Mouse (Mus musculus) hindbrain, postnatal 0 days (tissue): Measurements from ENCODE around the gene Prss50. TPM values are rescaled to one million over a fixed set of nuclear protein-coding genes. Genes with fewer than 3 reads are reported as not detected.

ENCODE experiments used
- ATAC-seq: fragments of 200-750 bp; cut with Nextera tagmentation; 2 replicates; pipeline ENCODE4 v1.8.0; 2017; ENCODE audit warnings: mild to moderate bottlenecking, moderate TSS enrichment, moderate library complexity
- DNase-seq: peaks from one replicate; pipeline ENCODE4 v3.0.0-alpha.2; 2015; ENCODE audit warnings: low spot score
- H3K27ac ChIP-seq: fragments of 300-500 bp; sonication (generic); 2 replicates; pipeline ENCODE4 v1.5.1; 2014; ENCODE audit warnings: mild to moderate bottlenecking
- H3K27me3 ChIP-seq: fragments of 300-500 bp; sonication (generic); 2 replicates; pipeline ENCODE4 v1.6.1; 2014; ENCODE audit warnings: low read length, mixed read lengths; ENCODE audit not compliant: insufficient read depth
- H3K36me3 ChIP-seq: fragments of 300-500 bp; sonication (generic); 2 replicates; pipeline ENCODE4 v1.6.1; 2014; ENCODE audit warnings: low read length, mixed read lengths; ENCODE audit not compliant: insufficient read depth
- H3K4me1 ChIP-seq: fragments of 300-500 bp; sonication (generic); 2 replicates; pipeline ENCODE4 v1.6.1; 2014; ENCODE audit warnings: antibody characterized with exemption, low read length, mixed read lengths; ENCODE audit not compliant: insufficient read depth
- H3K4me2 ChIP-seq: fragments of 300-500 bp; sonication (generic); 2 replicates; pipeline ENCODE4 v1.6.1; 2014; ENCODE audit warnings: low read depth, mild to moderate bottlenecking, low read length, moderate library complexity, mixed read lengths
- H3K4me3 ChIP-seq: fragments of 300-500 bp; sonication (generic); 2 replicates; pipeline ENCODE4 v1.5.1; 2014; ENCODE audit warnings: low read length
- H3K9ac ChIP-seq: fragments of 300-500 bp; sonication (generic); replicated peaks from 2 replicates; pipeline ENCODE4 v1.6.1; 2014; ENCODE audit warnings: mild to moderate bottlenecking, low read length, moderate library complexity, mixed read lengths
- H3K9me3 ChIP-seq: fragments of 300-500 bp; sonication (generic); 2 replicates; pipeline ENCODE4 v1.6.1; 2016; ENCODE audit warnings: low read length, mixed read lengths
- CTCF ChIP-seq: IDR thresholded peaks from 2 replicates; pipeline ENCODE4 v1.5.1; 2016; ENCODE audit warnings: antibody characterized with exemption, control low read depth, low read depth
- WGBS: fragments of 180-500 bp; shearing (Covaris S2); extraction: QIAGEN DNeasy Blood & Tissue Kit; methylation state at CpG from one replicate; pipeline ENCODE4 v1.1.7; 2014; 5-methylcytosine and 5-hydroxymethylcytosine counted together
- polyA plus RNA-seq: library from polyadenylated mRNA; unstranded; fragments of >200 nt; fragmentation: Nextera tagmentation; extraction: Ambion mirVana; gene quantifications from 2 replicates; pipeline ENCODE4 v1.2.1, GENCODE M21; 2015
- total RNA-seq: library from RNA; depleted of rRNA; stranded (reverse); fragments of >200 nt; gene quantifications from 2 replicates; pipeline ENCODE4 v1.2.3, GENCODE M21; 2014

Prss50 gene
- total and polyA plus RNA-seq, 2 experiments from 2014 or later, result 1.2 to 1.7 TPM

GRCm38 (mm10) chr9:110879998-110880561 lies 22.3 kb downstream of the Prss50 start, which contains the start of gene Tmie:
Tmie (minus strand) TSS chr9:110880113.
- no peaks in the 10 kb centered on the region for H3K36me3 ChIP-seq
- no peak for TF ChIP-seq CTCF
- peak; percentile 55 for ATAC-seq
- no peaks in the 10 kb centered on the region for H3K27me3 ChIP-seq
- peak; percentile 69 for DNase-seq
- no peaks in the 10 kb centered on the region for H3K9me3 ChIP-seq
- H3K27ac ChIP-seq, result peak within 1 kb of the TSS; percentile 81
- peak within 1 kb of the TSS; percentile 58 for H3K9ac ChIP-seq
- peaks cover 11% of the 10 kb centered on the region for H3K4me1 ChIP-seq
- 2% methylated on average over 47 of the region's 57 CpGs for WGBS
- H3K4me2 ChIP-seq, result peak within 1 kb of the TSS; percentile 93
- peak within 1 kb of the TSS; percentile 58 for H3K4me3 ChIP-seq

GRCm38 (mm10) chr9:110880772-110881171 lies 23.0 kb downstream of the Prss50 start:
- DNase-seq (no peak), ATAC-seq (no peak)
- no peaks in the 10 kb centered on the region for H3K9me3 ChIP-seq
- H3K4me1 ChIP-seq, result peaks cover 7% of the 10 kb centered on the region; the same call in 1 of the 2 replicates
- H3K27me3 ChIP-seq, result no peaks in the 10 kb centered on the region
- no peaks in the 10 kb centered on the region for H3K36me3 ChIP-seq
- H3K4me3 ChIP-seq, result peak overlapping the region; percentile 58
- no peak for TF ChIP-seq CTCF
- WGBS, result 71% methylated on average over 4 of the region's 4 CpGs
- H3K9ac ChIP-seq, result peak overlapping the region; percentile 58
- 0 out of 2 replicates have a peak overlapping the region, but pooled peaks have one; percentile 81 for H3K27ac ChIP-seq
- H3K4me2 ChIP-seq, result peak overlapping the region; percentile 93

GRCm38 (mm10) chr9:110881953-110882352 lies 24.2 kb downstream of the Prss50 start:
- Histone ChIP-seq H3K4me3 (no peak overlapping the region), H3K36me3 (no peaks in the 10 kb centered on the region), H3K4me2 (0 out of 2 replicates have a peak overlapping the region, but pooled peaks have one; percentile 5), H3K9ac (no peak overlapping the region), H3K27me3 (no peaks in the 10 kb centered on the region), H3K4me1 (peaks cover 7% of the 10 kb centered on the region; the same call in 1 of the 2 replicates), H3K27ac (no peak overlapping the region), H3K9me3 (no peaks in the 10 kb centered on the region)
- 79% methylated on average over 7 of the region's 7 CpGs for WGBS
- no peak for ATAC-seq
- TF ChIP-seq CTCF, result no peak
- DNase-seq, result no peak

- H3K4me2 ChIP-seq, result no peak overlapping the region
- no peak overlapping the region for H3K9ac ChIP-seq
- ATAC-seq (no peak), DNase-seq (no peak)
- H3K27me3 ChIP-seq, result no peaks in the 10 kb centered on the region
- no peaks in the 10 kb centered on the region for H3K36me3 ChIP-seq
- H3K4me1 ChIP-seq, result no peaks in the 10 kb centered on the region
- H3K4me3 ChIP-seq, result no peak overlapping the region
- WGBS, result 65% methylated on average over 9 of the region's 9 CpGs
- TF ChIP-seq CTCF, result no peak
- H3K27ac ChIP-seq, result no peak overlapping the region
- H3K9me3 ChIP-seq, result no peaks in the 10 kb centered on the region
These were observed 29.9 kb downstream of the Prss50 start for GRCm38 (mm10) chr9:110887388-110888303.

GRCm38 (mm10) chr9:110888935-110889334 lies 31.2 kb downstream of the Prss50 start:
- TF ChIP-seq CTCF, result no peak
- Histone ChIP-seq H3K4me1 (no peaks in the 10 kb centered on the region), H3K4me2 (no peak overlapping the region), H3K36me3 (no peaks in the 10 kb centered on the region), H3K9me3 (no peaks in the 10 kb centered on the region), H3K9ac (no peak overlapping the region), H3K27ac (no peak overlapping the region), H3K27me3 (no peaks in the 10 kb centered on the region), H3K4me3 (no peak overlapping the region)
- WGBS, result 91% methylated on average over 14 of the region's 14 CpGs
- DNase-seq (no peak), ATAC-seq (no peak)

GRCm38 (mm10) chr9:110890026-110890783 lies 32.4 kb downstream of the Prss50 start:
- Histone ChIP-seq H3K4me1 (no peaks in the 10 kb centered on the region), H3K9ac (no peak overlapping the region), H3K27me3 (no peaks in the 10 kb centered on the region), H3K4me2 (no peak overlapping the region), H3K4me3 (no peak overlapping the region), H3K36me3 (no peaks in the 10 kb centered on the region), H3K27ac (no peak overlapping the region), H3K9me3 (no peaks in the 10 kb centered on the region)
- peak; percentile 50 for TF ChIP-seq CTCF
- WGBS, result 19% methylated on average over 18 of the region's 21 CpGs
- DNase-seq (no peak), ATAC-seq (no peak)
